Mouse (Mus musculus): ENCODE measurements around the gene Camta1. TPM values are rescaled to one million over a fixed set of nuclear protein-coding genes. Genes with fewer than 3 reads are reported as not detected.

The Camta1 gene
- polyA plus RNA-seq, 1 experiment from 2014 or later, result 61.9 TPM

DNA sequence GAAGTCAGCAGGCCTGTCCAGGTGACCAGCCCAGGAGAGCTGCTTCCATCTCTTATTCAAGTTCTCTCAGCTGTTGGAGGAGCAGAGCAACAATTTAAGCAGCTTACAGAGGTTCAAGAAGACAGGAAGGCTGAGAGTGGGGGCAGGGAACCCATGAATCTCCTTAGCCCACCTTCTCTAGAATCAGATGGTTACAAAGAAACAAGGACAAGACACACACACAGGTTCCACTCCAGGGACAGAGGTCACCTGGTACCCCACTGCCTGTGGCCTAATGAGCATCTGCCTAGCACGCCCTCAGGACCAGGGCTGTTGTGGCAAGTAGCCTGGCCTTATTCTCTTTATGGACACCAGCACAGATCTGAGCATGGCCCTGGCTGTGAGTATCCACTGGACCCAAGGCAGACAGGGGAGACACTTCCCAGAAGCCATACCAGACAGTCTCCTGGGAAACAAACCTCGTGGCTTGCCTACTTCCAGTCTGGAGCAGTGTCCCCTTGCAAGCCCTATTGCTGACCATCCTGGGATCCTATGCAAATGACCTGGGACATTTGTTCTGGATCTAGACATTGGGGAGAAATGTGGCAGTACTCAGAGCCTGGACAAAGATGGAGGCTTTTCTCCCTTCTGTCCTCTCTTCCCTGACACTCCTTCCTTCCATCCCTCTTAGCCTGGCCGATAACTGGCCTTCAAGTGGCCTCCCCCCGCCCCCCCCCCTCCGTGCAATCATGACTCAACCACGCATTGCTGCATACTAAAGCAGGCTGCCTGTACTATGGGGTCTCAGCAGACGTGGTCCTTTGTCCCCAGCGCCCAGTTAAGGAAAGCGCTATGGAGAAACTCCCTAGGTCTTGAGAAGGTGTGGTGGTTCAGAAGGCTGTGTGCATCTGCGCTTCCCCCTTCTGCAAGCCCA lies 733.8 kb downstream of the Camta1 start:
- 16% methylated on average over 9 of the region's 10 CpGs for WGBS

DNA sequence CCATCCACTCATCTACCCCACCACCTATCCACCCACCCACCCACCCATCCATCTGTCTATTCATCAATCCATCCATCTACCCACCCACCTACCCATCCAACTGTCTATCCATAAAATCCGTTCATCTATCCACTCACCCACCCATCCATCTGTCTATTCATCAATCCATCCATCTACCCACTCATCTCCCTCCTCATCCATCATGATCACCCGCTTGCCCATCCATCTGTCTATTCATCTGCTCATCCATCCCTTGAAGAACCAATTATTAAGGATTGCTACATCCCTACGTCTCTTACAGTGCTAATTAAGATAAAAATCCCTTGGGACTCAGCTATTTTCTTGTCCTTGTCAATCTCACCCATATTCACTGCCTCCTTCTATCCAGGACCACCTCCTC lies 742.8 kb downstream of the Camta1 start:
- Histone ChIP-seq H3K4me3 (ENCODE audit: low read depth, low read length) (no peak overlapping the region), H3K9ac (ENCODE audit: low read length) (no peak overlapping the region), H3K36me3 (ENCODE audit: control insufficient read depth, insufficient read depth, low read length) (no peaks in the 10 kb centered on the region), H3K4me2 (replicated peaks; ENCODE audit: low read depth) (no peak overlapping the region), H3K27ac (replicated peaks) (no peak overlapping the region), H3K4me1 (replicated peaks; ENCODE audit: control insufficient read depth, insufficient read depth) (no peaks in the 10 kb centered on the region), H3K9me3 (ENCODE audit: control insufficient read depth, low read length) (no peaks in the 10 kb centered on the region), H3K27me3 (ENCODE audit: control insufficient read depth, insufficient read depth, low read length) (no peaks in the 10 kb centered on the region)
- WGBS, result 89% methylated on average over 3 of the region's 3 CpGs
- DNase-seq (ENCODE audit: low spot score) (no peak), ATAC-seq (ENCODE audit: low FRiP score, low TSS enrichment) (no peak)
- TF ChIP-seq CTCF (IDR thresholded peaks at IDR 0.05; ENCODE audit: low read depth) (no peak), EP300 (optimal IDR thresholded peaks at IDR 0.05) (no peak)

More for the DNA sequence above, 733.8 kb downstream of the Camta1 start:
- H3K27ac ChIP-seq (replicated peaks), result no peak overlapping the region
- no peak for DNase-seq (ENCODE audit: low spot score)
- H3K9me3 ChIP-seq (ENCODE audit: control insufficient read depth, low read length), result no peaks in the 10 kb centered on the region
- no peak for ATAC-seq (ENCODE audit: low FRiP score, low TSS enrichment)
- H3K4me1 ChIP-seq (replicated peaks; ENCODE audit: control insufficient read depth, insufficient read depth), result no peaks in the 10 kb centered on the region
- H3K4me3 ChIP-seq (ENCODE audit: low read depth, low read length), result peak overlapping the region; percentile 53
- H3K36me3 ChIP-seq (ENCODE audit: control insufficient read depth, insufficient read depth, low read length), result no peaks in the 10 kb centered on the region
- peak overlapping the region; percentile 97 for H3K4me2 ChIP-seq (replicated peaks; ENCODE audit: low read depth)
- peak overlapping the region; percentile 57 for H3K9ac ChIP-seq (ENCODE audit: low read length)
- TF ChIP-seq EP300 (optimal IDR thresholded peaks at IDR 0.05), result no peak
- TF ChIP-seq CTCF (IDR thresholded peaks at IDR 0.05; ENCODE audit: low read depth), result no peak
- no peaks in the 10 kb centered on the region for H3K27me3 ChIP-seq (ENCODE audit: control insufficient read depth, insufficient read depth, low read length)

DNA sequence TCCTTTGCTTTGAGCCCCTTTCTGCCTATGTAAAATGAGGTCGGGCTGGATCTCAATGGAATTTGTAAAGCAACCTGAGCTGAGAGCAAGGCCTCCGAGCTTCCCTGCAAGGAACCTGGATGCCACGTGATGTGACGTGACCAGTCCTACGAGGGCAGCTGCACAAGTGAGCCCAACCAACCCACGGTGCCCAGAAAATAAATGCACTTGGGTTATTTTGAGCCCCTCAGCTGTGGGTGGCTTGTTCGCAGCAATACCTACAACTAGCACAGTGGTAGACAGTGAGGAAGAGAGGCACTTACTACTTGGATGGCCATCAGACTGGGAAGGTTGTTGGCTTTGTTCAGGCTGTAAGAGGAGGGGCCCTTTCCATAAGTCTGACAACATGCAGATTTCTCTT lies 747.1 kb downstream of the Camta1 start:
- no peak for DNase-seq (ENCODE audit: low spot score)
- no peaks in the 10 kb centered on the region for H3K27me3 ChIP-seq (ENCODE audit: control insufficient read depth, insufficient read depth, low read length)
- no peaks in the 10 kb centered on the region for H3K9me3 ChIP-seq (ENCODE audit: control insufficient read depth, low read length)
- H3K4me2 ChIP-seq (replicated peaks; ENCODE audit: low read depth), result no peak overlapping the region
- 85% methylated on average over 7 of the region's 7 CpGs for WGBS
- H3K4me1 ChIP-seq (replicated peaks; ENCODE audit: control insufficient read depth, insufficient read depth), result no peaks in the 10 kb centered on the region
- no peak overlapping the region for H3K9ac ChIP-seq (ENCODE audit: low read length)
- no peak overlapping the region for H3K27ac ChIP-seq (replicated peaks)
- TF ChIP-seq EP300 (optimal IDR thresholded peaks at IDR 0.05), result no peak
- no peak for TF ChIP-seq CTCF (IDR thresholded peaks at IDR 0.05; ENCODE audit: low read depth)
- H3K4me3 ChIP-seq (ENCODE audit: low read depth, low read length), result no peak overlapping the region
- H3K36me3 ChIP-seq (ENCODE audit: control insufficient read depth, insufficient read depth, low read length), result no peaks in the 10 kb centered on the region
- ATAC-seq (ENCODE audit: low FRiP score, low TSS enrichment), result no peak

DNA sequence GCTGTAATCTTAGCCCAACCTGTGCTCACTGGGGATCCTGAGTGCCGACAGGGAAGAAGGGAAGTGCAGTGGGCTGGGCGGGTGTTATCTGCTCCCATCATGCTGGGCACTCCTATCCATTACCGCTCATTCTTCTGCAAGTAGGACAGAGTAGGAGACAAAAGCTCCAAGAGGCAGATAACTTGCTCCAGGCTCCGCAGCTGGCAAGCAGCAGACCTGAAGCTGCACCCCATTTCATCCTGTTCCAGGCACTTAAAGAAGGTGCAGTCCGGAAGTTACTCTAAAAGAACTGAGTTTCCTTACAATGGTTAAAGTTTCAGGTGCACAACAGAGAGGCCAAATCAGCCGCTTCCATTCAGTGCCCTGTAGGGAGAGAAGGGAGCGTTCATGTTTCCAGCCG lies 750.5 kb downstream of the Camta1 start:
- Histone ChIP-seq H3K9ac (ENCODE audit: low read length) (no peak overlapping the region), H3K4me1 (replicated peaks; ENCODE audit: control insufficient read depth, insufficient read depth) (no peaks in the 10 kb centered on the region), H3K9me3 (ENCODE audit: control insufficient read depth, low read length) (no peaks in the 10 kb centered on the region), H3K4me2 (replicated peaks; ENCODE audit: low read depth) (no peak overlapping the region), H3K36me3 (ENCODE audit: control insufficient read depth, insufficient read depth, low read length) (no peaks in the 10 kb centered on the region), H3K4me3 (ENCODE audit: low read depth, low read length) (no peak overlapping the region), H3K27ac (replicated peaks) (no peak overlapping the region), H3K27me3 (ENCODE audit: control insufficient read depth, insufficient read depth, low read length) (no peaks in the 10 kb centered on the region)
- TF ChIP-seq CTCF (IDR thresholded peaks at IDR 0.05; ENCODE audit: low read depth) (no peak), EP300 (optimal IDR thresholded peaks at IDR 0.05) (no peak)
- WGBS, result 49% methylated on average over 8 of the region's 8 CpGs
- ATAC-seq (ENCODE audit: low FRiP score, low TSS enrichment) (no peak), DNase-seq (ENCODE audit: low spot score) (no peak)

DNA sequence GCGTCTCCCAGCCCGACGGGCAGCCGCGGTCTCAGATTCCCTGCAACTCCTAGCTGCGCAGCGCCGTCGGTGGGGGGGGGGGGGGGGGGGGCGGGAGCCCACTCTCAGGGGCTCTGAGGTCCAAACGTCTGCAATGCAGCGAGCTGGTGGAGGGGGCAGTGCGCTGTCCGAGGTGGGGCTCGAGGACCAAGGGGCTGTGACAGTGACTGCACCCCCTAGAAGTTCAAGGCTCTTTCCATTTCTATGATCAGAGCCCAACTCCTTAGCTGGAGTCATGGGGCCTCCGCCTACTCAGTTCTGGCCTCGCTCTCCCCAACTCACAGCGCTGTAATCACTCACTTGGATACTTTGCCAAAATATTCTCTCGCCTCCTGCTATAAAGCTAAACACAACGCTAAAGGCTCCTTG lies 752.8 kb downstream of the Camta1 start:
- DNase-seq (ENCODE audit: low spot score), result no peak
- no peaks in the 10 kb centered on the region for H3K9me3 ChIP-seq (ENCODE audit: control insufficient read depth, low read length)
- H3K36me3 ChIP-seq (ENCODE audit: control insufficient read depth, insufficient read depth, low read length), result no peaks in the 10 kb centered on the region
- H3K27me3 ChIP-seq (ENCODE audit: control insufficient read depth, insufficient read depth, low read length), result no peaks in the 10 kb centered on the region
- TF ChIP-seq CTCF (IDR thresholded peaks at IDR 0.05; ENCODE audit: low read depth), result no peak
- TF ChIP-seq EP300 (optimal IDR thresholded peaks at IDR 0.05), result no peak
- peak overlapping the region; percentile 87 for H3K4me2 ChIP-seq (replicated peaks; ENCODE audit: low read depth)
- ATAC-seq (ENCODE audit: low FRiP score, low TSS enrichment), result no peak; the same call in 1 of the 2 replicates
- peak overlapping the region; percentile 65 for H3K9ac ChIP-seq (ENCODE audit: low read length)
- peak overlapping the region; percentile 61; the same call in 1 of the 2 replicates for H3K27ac ChIP-seq (replicated peaks)
- 2% methylated on average over 10 of the region's 20 CpGs for WGBS
- peak overlapping the region; percentile 56 for H3K4me3 ChIP-seq (ENCODE audit: low read depth, low read length)
- no peaks in the 10 kb centered on the region for H3K4me1 ChIP-seq (replicated peaks; ENCODE audit: control insufficient read depth, insufficient read depth)

Measured in stomach, postnatal 0 days (tissue).